Mouse (Mus musculus): ENCODE results near the gene Erbb4. TPM values are rescaled to one million over a fixed set of nuclear protein-coding genes. Genes with fewer than 3 reads are reported as not detected.

The Erbb4 gene
- polyA plus RNA-seq, 1 experiment from 2014 or later = 8.6 TPM

DNA sequence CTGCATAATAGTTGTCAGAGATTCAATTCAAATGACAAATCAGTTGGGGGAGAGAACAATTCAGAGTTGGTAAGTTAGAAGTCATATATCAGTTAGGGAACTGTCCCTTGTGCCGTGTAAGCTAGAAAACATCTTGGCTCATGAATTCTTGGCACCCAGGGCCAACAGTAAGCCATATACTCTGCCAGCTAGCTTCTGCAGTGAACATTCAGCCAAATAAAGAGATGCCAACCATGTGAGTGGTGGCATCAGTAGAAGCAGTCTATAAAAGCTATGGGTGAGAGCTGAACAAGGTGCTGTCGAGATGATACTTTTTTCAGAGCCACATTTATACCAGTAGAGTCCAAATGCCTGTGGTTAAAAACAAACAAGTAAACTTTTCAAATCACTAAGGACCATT lies 973.4 kb downstream of the Erbb4 start:
- WGBS = 93% methylated on average over 2 of the region's 2 CpGs
- Histone ChIP-seq H3K27me3 (ENCODE audit: control insufficient read depth, insufficient read depth, low read length) (no peaks in the 10 kb centered on the region), H3K4me2 (no peak overlapping the region), H3K4me3 (ENCODE audit: low read depth, low read length) (no peak overlapping the region), H3K27ac (ENCODE audit: low read depth, low read length) (no peak overlapping the region), H3K9ac (ENCODE audit: low read length) (no peak overlapping the region), H3K9me3 (ENCODE audit: control insufficient read depth, low read length) (no peaks in the 10 kb centered on the region), H3K36me3 (ENCODE audit: control insufficient read depth, insufficient read depth, low read length) (no peaks in the 10 kb centered on the region), H3K4me1 (ENCODE audit: control insufficient read depth, insufficient read depth, low read length) (no peaks in the 10 kb centered on the region)
- DNase-seq (ENCODE audit: low spot score, missing footprints) (no peak), ATAC-seq (ENCODE audit: low FRiP score) (no peak)

GRCm38 (mm10) chr1:68123541-68123940 lies 984.3 kb downstream of the Erbb4 start:
- no peak for ATAC-seq (ENCODE audit: low FRiP score)
- DNase-seq (ENCODE audit: low spot score, missing footprints) = peak; percentile 12
- Histone ChIP-seq H3K4me1 (ENCODE audit: control insufficient read depth, insufficient read depth, low read length) (0 out of 2 replicates have a peak, but pooled peaks cover 3% of the 10 kb centered on the region), H3K4me3 (ENCODE audit: low read depth, low read length) (no peak overlapping the region), H3K27me3 (ENCODE audit: control insufficient read depth, insufficient read depth, low read length) (no peaks in the 10 kb centered on the region), H3K36me3 (ENCODE audit: control insufficient read depth, insufficient read depth, low read length) (no peaks in the 10 kb centered on the region), H3K9me3 (ENCODE audit: control insufficient read depth, low read length) (no peaks in the 10 kb centered on the region), H3K27ac (ENCODE audit: low read depth, low read length) (no peak overlapping the region), H3K4me2 (no peak overlapping the region), H3K9ac (ENCODE audit: low read length) (no peak overlapping the region)
- 87% methylated on average over 2 of the region's 2 CpGs for WGBS

DNA sequence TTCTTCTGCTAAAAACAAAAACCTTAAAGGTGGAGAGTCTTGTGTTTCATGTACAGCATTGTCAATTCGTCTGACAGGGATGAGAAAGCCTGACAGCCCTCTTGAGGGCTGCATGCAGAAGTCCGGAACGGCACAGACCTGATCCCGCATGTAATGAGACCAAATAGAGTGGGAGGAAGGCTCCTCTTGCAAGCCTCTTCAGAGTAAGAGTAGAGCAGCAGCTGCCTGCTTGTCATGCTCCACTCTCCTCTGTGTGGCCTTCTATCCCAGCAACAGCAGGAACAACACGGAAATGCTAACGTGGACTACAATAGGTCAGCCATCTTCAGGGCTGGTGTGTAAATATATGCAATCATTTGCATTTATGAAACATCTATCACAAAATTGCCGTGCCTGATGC lies 987.5 kb downstream of the Erbb4 start:
- Histone ChIP-seq H3K9me3 (ENCODE audit: control insufficient read depth, low read length) (no peaks in the 10 kb centered on the region), H3K27me3 (ENCODE audit: control insufficient read depth, insufficient read depth, low read length) (no peaks in the 10 kb centered on the region), H3K9ac (ENCODE audit: low read length) (no peak overlapping the region), H3K4me3 (ENCODE audit: low read depth, low read length) (no peak overlapping the region), H3K27ac (ENCODE audit: low read depth, low read length) (no peak overlapping the region), H3K4me1 (ENCODE audit: control insufficient read depth, insufficient read depth, low read length) (0 out of 2 replicates have a peak, but pooled peaks cover 3% of the 10 kb centered on the region), H3K4me2 (no peak overlapping the region), H3K36me3 (ENCODE audit: control insufficient read depth, insufficient read depth, low read length) (no peaks in the 10 kb centered on the region)
- WGBS = 58% methylated on average over 7 of the region's 7 CpGs
- peak; percentile 53 for DNase-seq (ENCODE audit: low spot score, missing footprints)
- no peak for ATAC-seq (ENCODE audit: low FRiP score)

DNA sequence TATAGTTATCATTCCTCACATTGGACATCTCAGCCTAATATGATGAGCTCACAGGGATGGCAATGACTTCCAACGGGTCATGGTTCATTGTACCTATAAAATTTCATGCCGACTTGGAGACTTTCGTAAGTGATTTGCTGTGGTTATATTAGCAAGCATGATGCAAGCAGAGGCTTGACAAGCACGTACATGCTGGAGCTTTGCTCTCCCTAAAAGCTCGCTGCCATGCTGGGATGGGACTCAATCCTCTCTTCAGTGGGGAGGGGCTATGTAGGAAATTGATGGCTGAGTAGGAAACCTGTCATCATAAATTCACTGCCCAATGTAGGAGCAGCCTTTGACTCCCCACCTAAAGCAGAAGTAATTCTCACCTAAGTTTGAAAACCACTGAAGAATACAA lies 992.1 kb downstream of the Erbb4 start:
- Histone ChIP-seq H3K27me3 (ENCODE audit: control insufficient read depth, insufficient read depth, low read length) (no peaks in the 10 kb centered on the region), H3K9me3 (ENCODE audit: control insufficient read depth, low read length) (no peaks in the 10 kb centered on the region), H3K9ac (ENCODE audit: low read length) (no peak overlapping the region), H3K27ac (ENCODE audit: low read depth, low read length) (no peak overlapping the region), H3K4me3 (ENCODE audit: low read depth, low read length) (no peak overlapping the region), H3K4me1 (ENCODE audit: control insufficient read depth, insufficient read depth, low read length) (0 out of 2 replicates have a peak, but pooled peaks cover 3% of the 10 kb centered on the region), H3K36me3 (ENCODE audit: control insufficient read depth, insufficient read depth, low read length) (no peaks in the 10 kb centered on the region), H3K4me2 (no peak overlapping the region)
- peak; percentile 59 for DNase-seq (ENCODE audit: low spot score, missing footprints)
- 80% methylated on average over 5 of the region's 5 CpGs for WGBS
- ATAC-seq (ENCODE audit: low FRiP score) = no peak

GRCm38 (mm10) chr1:68106543-68106860 lies 1001.4 kb downstream of the Erbb4 start:
- Histone ChIP-seq H3K9ac (ENCODE audit: low read length) (no peak overlapping the region), H3K4me2 (no peak overlapping the region), H3K4me3 (ENCODE audit: low read depth, low read length) (no peak overlapping the region), H3K4me1 (ENCODE audit: control insufficient read depth, insufficient read depth, low read length) (no peaks in the 10 kb centered on the region), H3K9me3 (ENCODE audit: control insufficient read depth, low read length) (no peaks in the 10 kb centered on the region), H3K27ac (ENCODE audit: low read depth, low read length) (no peak overlapping the region), H3K36me3 (ENCODE audit: control insufficient read depth, insufficient read depth, low read length) (no peaks in the 10 kb centered on the region), H3K27me3 (ENCODE audit: control insufficient read depth, insufficient read depth, low read length) (no peaks in the 10 kb centered on the region)
- WGBS = 74% methylated on average over 3 of the region's 3 CpGs
- ATAC-seq (ENCODE audit: low FRiP score) = no peak
- DNase-seq (ENCODE audit: low spot score, missing footprints) = peak; percentile 87

- Histone ChIP-seq H3K4me1 (ENCODE audit: control insufficient read depth, insufficient read depth, low read length) (no peaks in the 10 kb centered on the region), H3K27me3 (ENCODE audit: control insufficient read depth, insufficient read depth, low read length) (no peaks in the 10 kb centered on the region), H3K36me3 (ENCODE audit: control insufficient read depth, insufficient read depth, low read length) (no peaks in the 10 kb centered on the region), H3K4me2 (no peak overlapping the region), H3K9me3 (ENCODE audit: control insufficient read depth, low read length) (no peaks in the 10 kb centered on the region), H3K27ac (ENCODE audit: low read depth, low read length) (no peak overlapping the region), H3K9ac (ENCODE audit: low read length) (no peak overlapping the region), H3K4me3 (ENCODE audit: low read depth, low read length) (no peak overlapping the region)
- WGBS = 73% methylated on average over 7 of the region's 7 CpGs
- ATAC-seq (ENCODE audit: low FRiP score) (no peak), DNase-seq (ENCODE audit: low spot score, missing footprints) (peak; percentile 56)
Measured at GRCm38 (mm10) chr1:68105834-68106542, 1001.9 kb downstream of the Erbb4 start.

GRCm38 (mm10) chr1:68089623-68090022 lies 1018.2 kb downstream of the Erbb4 start:
- Histone ChIP-seq H3K27me3 (ENCODE audit: control insufficient read depth, insufficient read depth, low read length) (no peaks in the 10 kb centered on the region), H3K9me3 (ENCODE audit: control insufficient read depth, low read length) (no peaks in the 10 kb centered on the region), H3K9ac (ENCODE audit: low read length) (no peak overlapping the region), H3K36me3 (ENCODE audit: control insufficient read depth, insufficient read depth, low read length) (no peaks in the 10 kb centered on the region), H3K4me3 (ENCODE audit: low read depth, low read length) (no peak overlapping the region), H3K27ac (ENCODE audit: low read depth, low read length) (no peak overlapping the region), H3K4me2 (no peak overlapping the region), H3K4me1 (ENCODE audit: control insufficient read depth, insufficient read depth, low read length) (no peaks in the 10 kb centered on the region)
- WGBS = 34% methylated on average over 1 of the region's 1 CpGs
- DNase-seq (ENCODE audit: low spot score, missing footprints) (no peak), ATAC-seq (ENCODE audit: low FRiP score) (peak; percentile 80)

DNA sequence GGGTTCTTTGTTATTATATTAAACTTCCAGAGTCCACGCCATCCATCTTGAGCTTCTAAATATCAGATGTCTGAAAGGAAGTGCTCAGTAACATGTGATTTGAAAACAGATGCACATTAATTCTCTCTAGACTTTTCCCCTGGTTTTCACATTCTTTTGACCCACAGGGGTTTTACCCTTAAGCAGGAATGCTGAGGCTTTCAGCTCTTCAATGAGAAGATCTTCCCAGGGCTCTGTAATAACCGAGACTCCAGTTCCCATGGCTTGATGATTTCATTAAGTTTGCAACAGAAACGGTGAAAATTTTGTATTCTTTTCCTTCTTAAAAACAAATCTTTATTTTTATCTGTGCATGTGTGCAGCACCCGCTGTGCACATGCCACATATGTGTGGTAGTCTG lies 1051.4 kb downstream of the Erbb4 start:
- no peak overlapping the region for H3K4me3 ChIP-seq (ENCODE audit: low read depth, low read length)
- H3K27me3 ChIP-seq (ENCODE audit: control insufficient read depth, insufficient read depth, low read length) = no peaks in the 10 kb centered on the region
- ATAC-seq (ENCODE audit: low FRiP score) (no peak), DNase-seq (ENCODE audit: low spot score, missing footprints) (peak; percentile 71)
- peaks cover 2% of the 10 kb centered on the region; the same call in 1 of the 2 replicates for H3K4me1 ChIP-seq (ENCODE audit: control insufficient read depth, insufficient read depth, low read length)
- no peak overlapping the region for H3K4me2 ChIP-seq
- 67% methylated on average over 4 of the region's 4 CpGs for WGBS
- no peaks in the 10 kb centered on the region for H3K9me3 ChIP-seq (ENCODE audit: control insufficient read depth, low read length)
- no peak overlapping the region for H3K9ac ChIP-seq (ENCODE audit: low read length)
- H3K36me3 ChIP-seq (ENCODE audit: control insufficient read depth, insufficient read depth, low read length) = no peaks in the 10 kb centered on the region
- H3K27ac ChIP-seq (ENCODE audit: low read depth, low read length) = no peak overlapping the region

DNA sequence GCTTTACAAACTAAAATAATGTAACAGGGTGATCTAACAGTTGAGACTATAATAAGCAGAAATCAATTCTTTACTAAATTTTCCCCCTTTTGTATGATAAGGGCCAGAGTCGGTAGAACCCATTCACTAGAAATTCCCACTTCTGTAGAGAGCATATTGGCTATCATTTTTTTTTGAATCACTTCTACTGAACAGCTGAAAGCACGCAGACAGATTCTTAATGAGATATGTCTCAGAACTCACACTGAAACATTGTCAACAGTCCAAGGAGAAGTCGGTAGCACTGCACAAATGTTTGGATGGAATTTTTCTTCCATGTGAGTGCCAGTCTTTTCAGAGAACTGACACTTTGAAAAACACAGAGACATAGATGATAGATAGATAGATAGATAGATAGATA lies 1053.1 kb downstream of the Erbb4 start:
- Histone ChIP-seq H3K9ac (ENCODE audit: low read length) (no peak overlapping the region), H3K27me3 (ENCODE audit: control insufficient read depth, insufficient read depth, low read length) (no peaks in the 10 kb centered on the region), H3K4me3 (ENCODE audit: low read depth, low read length) (no peak overlapping the region), H3K36me3 (ENCODE audit: control insufficient read depth, insufficient read depth, low read length) (no peaks in the 10 kb centered on the region), H3K4me1 (ENCODE audit: control insufficient read depth, insufficient read depth, low read length) (peaks cover 2% of the 10 kb centered on the region; the same call in 1 of the 2 replicates), H3K27ac (ENCODE audit: low read depth, low read length) (no peak overlapping the region), H3K4me2 (no peak overlapping the region), H3K9me3 (ENCODE audit: control insufficient read depth, low read length) (no peaks in the 10 kb centered on the region)
- ATAC-seq (ENCODE audit: low FRiP score) (no peak), DNase-seq (ENCODE audit: low spot score, missing footprints) (no peak)
- 84% methylated on average over 3 of the region's 3 CpGs for WGBS

All from midbrain, embryonic 11.5 days (tissue).